Mouse (Mus musculus) heart, adult 2 months (tissue): ENCODE data around the gene Nt5c1a.

Source experiments
- CTCF ChIP-seq: fragments of 200-600 bp; IDR thresholded peaks from 2 replicates; pipeline ENCODE4 v1.8.1; 2022; ENCODE audit warnings: antibody characterized with exemption, mild to moderate bottlenecking, moderate library complexity
- EP300 ChIP-seq: fragments of 200-500 bp; IDR thresholded peaks from 2 replicates; pipeline ENCODE4 v1.6.1; 2011; ENCODE audit warnings: low read depth, low read length, control low read depth; ENCODE audit not compliant: insufficient read depth
- POLR2A ChIP-seq: fragments of 200-500 bp; IDR thresholded peaks from 2 replicates; pipeline ENCODE4 v1.6.1; 2011; ENCODE audit warnings: mild to moderate bottlenecking, low read depth, low read length, control low read depth; ENCODE audit not compliant: insufficient read depth

DNA sequence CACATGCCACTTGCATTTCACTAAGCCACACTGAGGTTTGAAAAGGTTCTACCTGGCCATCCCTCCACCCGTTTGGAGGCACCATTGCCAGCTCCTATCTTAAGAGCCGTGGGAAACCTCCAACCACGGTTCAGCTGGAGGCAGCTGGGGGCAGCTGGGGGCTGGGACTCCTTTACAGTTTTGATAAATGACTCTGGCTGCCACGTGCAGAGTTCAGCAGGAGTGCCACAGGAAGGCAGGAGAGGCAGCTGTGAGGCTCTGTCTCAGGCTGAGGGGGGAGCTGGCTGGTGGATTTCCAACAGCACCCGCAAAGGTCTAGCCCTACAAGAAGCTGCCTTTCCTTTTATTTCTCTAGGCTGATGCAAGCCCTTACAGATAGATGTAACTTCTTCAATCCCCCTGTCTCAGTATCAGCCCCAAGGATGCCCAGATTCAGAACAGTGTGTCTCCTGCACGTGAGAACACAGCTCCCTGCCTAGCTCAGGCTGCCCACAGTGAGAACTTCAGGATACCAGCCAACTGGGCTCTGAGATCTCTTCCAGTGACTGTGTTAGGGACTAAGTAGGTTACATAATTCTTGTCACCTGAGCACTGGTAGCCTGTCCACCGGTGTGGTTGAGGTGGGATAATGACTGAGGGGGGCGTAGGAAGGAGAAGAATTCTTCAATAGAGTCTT, 58.9 kb downstream of the Nt5c1a start:
- no peak for TF ChIP-seq CTCF
- TF ChIP-seq EP300 = no peak
- no peak for TF ChIP-seq POLR2A
